Mouse (Mus musculus) embryonic facial prominence, embryonic 11.5 days (tissue): ENCODE measurements around the gene Rab31. TPM values are rescaled to one million over a fixed set of nuclear protein-coding genes. Genes with fewer than 3 reads are reported as not detected.
"Not testable (repeated sequence)": the region's sequence is repeated elsewhere in the genome, so short reads cannot be mapped to it uniquely, and the experiment has no call there.

Experiments used
- ATAC-seq: fragments of 200-750 bp; cut with Nextera tagmentation; replicated peaks from 2 replicates; pipeline ENCODE4 v1.8.0; 2017; ENCODE audit warnings: low read depth; ENCODE audit not compliant: insufficient number of reproducible peaks, low FRiP score, low TSS enrichment
- DNase-seq: peaks from one replicate; pipeline ENCODE4 v3.0.0-alpha.2; 2015; ENCODE audit warnings: low spot score
- H3K27ac ChIP-seq: fragments of 300-500 bp; sonication (generic); replicated peaks from 2 replicates; pipeline ENCODE4 v1.5.1; 2014; ENCODE audit warnings: mild to moderate bottlenecking, low read depth, low read length, control low read depth
- H3K27me3 ChIP-seq: fragments of 300-500 bp; sonication (generic); 2 replicates; pipeline ENCODE4 v1.6.1; 2014; ENCODE audit warnings: mild to moderate bottlenecking, low read length, moderate library complexity, mixed read lengths; ENCODE audit not compliant: control insufficient read depth, insufficient read depth
- H3K36me3 ChIP-seq: fragments of 300-500 bp; sonication (generic); replicated peaks from 2 replicates; pipeline ENCODE4 v1.6.1; 2014; ENCODE audit warnings: low read depth, mild to moderate bottlenecking, low read length, moderate library complexity, mixed read lengths; ENCODE audit not compliant: control insufficient read depth, insufficient read depth
- H3K4me1 ChIP-seq: fragments of 300-500 bp; sonication (generic); 2 replicates; pipeline ENCODE4 v1.6.1; 2014; ENCODE audit warnings: low read length, mixed read lengths; ENCODE audit not compliant: control insufficient read depth, insufficient read depth
- H3K4me2 ChIP-seq: fragments of 300-500 bp; sonication (generic); 2 replicates; pipeline ENCODE4 v1.6.1; 2014; ENCODE audit warnings: low read depth, mild to moderate bottlenecking, control low read depth, low read length, moderate library complexity
- H3K4me3 ChIP-seq: fragments of 300-500 bp; sonication (generic); 2 replicates; pipeline ENCODE4 v1.5.1; 2014; ENCODE audit warnings: low read depth, low read length, control low read depth
- H3K9ac ChIP-seq: fragments of 300-500 bp; sonication (generic); replicated peaks from 2 replicates; pipeline ENCODE4 v1.6.1; 2014; ENCODE audit warnings: mild to moderate bottlenecking, control low read depth, low read length
- H3K9me3 ChIP-seq: fragments of 300-500 bp; sonication (generic); replicated peaks from 2 replicates; pipeline ENCODE4 v1.6.1; 2016; ENCODE audit warnings: mild to moderate bottlenecking, low read length, inconsistent platforms, mixed read lengths; ENCODE audit not compliant: control insufficient read depth
- WGBS: fragments of 180-500 bp; shearing (Covaris S2); extraction: QIAGEN DNeasy Blood & Tissue Kit; methylation state at CpG from one replicate; pipeline ENCODE4 v1.1.7; 2014; 5-methylcytosine and 5-hydroxymethylcytosine counted together
- polyA plus RNA-seq: library from polyadenylated mRNA; unstranded; fragments of >200 nt; fragmentation: Nextera tagmentation; extraction: Ambion mirVana; gene quantifications from 2 replicates; pipeline ENCODE4 v1.2.1, GENCODE M21; 2014

Rab31 gene
- polyA plus RNA-seq, 1 experiment from 2014 or later = 80.5 TPM

- H3K9ac ChIP-seq = no peak overlapping the region
- H3K27me3 ChIP-seq = no peaks in the 10 kb centered on the region
- WGBS = 86% methylated on average over 14 of the region's 14 CpGs
- no peak overlapping the region for H3K27ac ChIP-seq
- DNase-seq (no peak), ATAC-seq (no peak)
- no peaks in the 10 kb centered on the region for H3K9me3 ChIP-seq
- no peak overlapping the region for H3K4me3 ChIP-seq
- H3K36me3 ChIP-seq = no peaks in the 10 kb centered on the region
- H3K4me2 ChIP-seq = no peak overlapping the region
- no peaks in the 10 kb centered on the region for H3K4me1 ChIP-seq
Observed at GRCm38 (mm10) chr17:65635715-65636360, 136.7 kb downstream of the Rab31 start.

- no peak overlapping the region for H3K9ac ChIP-seq
- H3K27ac ChIP-seq = no peak overlapping the region
- no peak overlapping the region for H3K4me2 ChIP-seq
- H3K4me3 ChIP-seq = no peak overlapping the region
- WGBS = 73% methylated on average over 6 of the region's 6 CpGs
- no peak for DNase-seq
- ATAC-seq = no peak
- H3K4me1 ChIP-seq = no peaks in the 10 kb centered on the region
- H3K36me3 ChIP-seq = no peaks in the 10 kb centered on the region
- H3K9me3 ChIP-seq = no peaks in the 10 kb centered on the region
- no peaks in the 10 kb centered on the region for H3K27me3 ChIP-seq
Observed at GRCm38 (mm10) chr17:65629943-65630342, 142.6 kb downstream of the Rab31 start.

- not testable (repeated sequence) for H3K36me3 ChIP-seq, ATAC-seq, H3K4me3 ChIP-seq, H3K4me1 ChIP-seq, H3K27ac ChIP-seq, H3K9me3 ChIP-seq, H3K9ac ChIP-seq, H3K27me3 ChIP-seq, DNase-seq, H3K4me2 ChIP-seq
- WGBS = 88% methylated on average over 13 of the region's 13 CpGs
Observed at GRCm38 (mm10) chr17:65628823-65629532, 143.6 kb downstream of the Rab31 start.

- H3K27me3 ChIP-seq = no peaks in the 10 kb centered on the region
- no peaks in the 10 kb centered on the region for H3K9me3 ChIP-seq
- no peaks in the 10 kb centered on the region for H3K4me1 ChIP-seq
- no peak overlapping the region for H3K9ac ChIP-seq
- no peak for ATAC-seq
- no peak overlapping the region for H3K27ac ChIP-seq
- H3K4me3 ChIP-seq = no peak overlapping the region
- 90% methylated on average over 6 of the region's 6 CpGs for WGBS
- no peak overlapping the region for H3K4me2 ChIP-seq
- H3K36me3 ChIP-seq = no peaks in the 10 kb centered on the region
- no peak for DNase-seq
Observed at GRCm38 (mm10) chr17:65626301-65626700, 146.3 kb downstream of the Rab31 start.

- no peak overlapping the region for H3K4me2 ChIP-seq
- no peaks in the 10 kb centered on the region for H3K36me3 ChIP-seq
- H3K27me3 ChIP-seq = no peaks in the 10 kb centered on the region
- ATAC-seq = no peak
- no peak overlapping the region for H3K27ac ChIP-seq
- no peak overlapping the region for H3K9ac ChIP-seq
- H3K4me1 ChIP-seq = no peaks in the 10 kb centered on the region
- no peak overlapping the region for H3K4me3 ChIP-seq
- 84% methylated on average over 6 of the region's 6 CpGs for WGBS
- DNase-seq = no peak
- no peaks in the 10 kb centered on the region for H3K9me3 ChIP-seq
Observed at GRCm38 (mm10) chr17:65625563-65625962, 147.0 kb downstream of the Rab31 start.

GRCm38 (mm10) chr17:65623130-65623529 lies 149.4 kb downstream of the Rab31 start:
- Histone ChIP-seq H3K27ac (no peak overlapping the region), H3K36me3 (no peaks in the 10 kb centered on the region), H3K4me2 (no peak overlapping the region), H3K9ac (no peak overlapping the region), H3K9me3 (no peaks in the 10 kb centered on the region), H3K27me3 (no peaks in the 10 kb centered on the region), H3K4me1 (no peaks in the 10 kb centered on the region), H3K4me3 (no peak overlapping the region)
- DNase-seq (no peak), ATAC-seq (no peak)

GRCm38 (mm10) chr17:65618431-65618830 lies 154.1 kb downstream of the Rab31 start:
- H3K36me3 ChIP-seq = no peaks in the 10 kb centered on the region
- H3K9ac ChIP-seq = no peak overlapping the region
- 96% methylated on average over 2 of the region's 2 CpGs for WGBS

GRCm38 (mm10) chr17:65615678-65616077 lies 156.9 kb downstream of the Rab31 start:
- WGBS = 47% methylated on average over 3 of the region's 3 CpGs
- ATAC-seq = no peak

More at GRCm38 (mm10) chr17:65618431-65618830, 154.1 kb downstream of the Rab31 start:
- Histone ChIP-seq H3K4me2 (no peak overlapping the region), H3K9me3 (no peaks in the 10 kb centered on the region), H3K27me3 (no peaks in the 10 kb centered on the region), H3K4me3 (no peak overlapping the region), H3K4me1 (no peaks in the 10 kb centered on the region), H3K27ac (no peak overlapping the region)
- DNase-seq (no peak), ATAC-seq (no peak)

More at GRCm38 (mm10) chr17:65615678-65616077, 156.9 kb downstream of the Rab31 start:
- H3K9me3 ChIP-seq = no peaks in the 10 kb centered on the region
- H3K27ac ChIP-seq = no peak overlapping the region
- no peaks in the 10 kb centered on the region for H3K36me3 ChIP-seq
- no peaks in the 10 kb centered on the region for H3K4me1 ChIP-seq
- H3K4me2 ChIP-seq = no peak overlapping the region
- H3K4me3 ChIP-seq = no peak overlapping the region
- no peaks in the 10 kb centered on the region for H3K27me3 ChIP-seq
- H3K9ac ChIP-seq = no peak overlapping the region
- no peak for DNase-seq
